Mouse (Mus musculus) limb, embryonic 15.5 days (tissue): ENCODE data around the gene Ggta1. TPM values are rescaled to one million over a fixed set of nuclear protein-coding genes. Genes with fewer than 3 reads are reported as not detected.
A peak's percentile ranks its signal among the peaks of the same experiment; 100 is the strongest.
"Not testable (repeated sequence)": the region's sequence is repeated elsewhere in the genome, so short reads cannot be mapped to it uniquely, and the experiment has no call there.

Experiments used
- ATAC-seq: fragments of 200-750 bp; cut with Nextera tagmentation; 2 replicates; pipeline ENCODE4 v1.8.0; 2017; ENCODE audit warnings: low read depth, moderate TSS enrichment; ENCODE audit not compliant: insufficient number of reproducible peaks, low FRiP score, low TSS enrichment
- H3K27ac ChIP-seq: fragments of 300-500 bp; sonication (generic); 2 replicates; pipeline ENCODE4 v1.5.1; 2015; ENCODE audit warnings: moderate library complexity, mild to moderate bottlenecking, inconsistent platforms
- H3K27me3 ChIP-seq: fragments of 300-500 bp; sonication (generic); 2 replicates; pipeline ENCODE4 v1.6.1; 2015; ENCODE audit warnings: inconsistent platforms
- H3K36me3 ChIP-seq: fragments of 300-500 bp; sonication (generic); 2 replicates; pipeline ENCODE4 v1.6.1; 2015; ENCODE audit warnings: inconsistent platforms
- H3K4me1 ChIP-seq: fragments of 300-500 bp; sonication (generic); 2 replicates; pipeline ENCODE4 v1.6.1; 2015; ENCODE audit warnings: inconsistent platforms
- H3K4me2 ChIP-seq: fragments of 300-500 bp; sonication (generic); 2 replicates; pipeline ENCODE4 v1.6.1; 2015; ENCODE audit warnings: mild to moderate bottlenecking, inconsistent platforms
- H3K4me3 ChIP-seq: fragments of 300-500 bp; sonication (generic); 2 replicates; pipeline ENCODE4 v1.5.1; 2015; ENCODE audit warnings: mild to moderate bottlenecking, inconsistent platforms
- H3K9ac ChIP-seq: fragments of 300-500 bp; sonication (generic); 2 replicates; pipeline ENCODE4 v1.6.1; 2015; ENCODE audit warnings: inconsistent platforms
- H3K9me3 ChIP-seq: fragments of 300-500 bp; sonication (generic); 2 replicates; pipeline ENCODE4 v1.6.1; 2016; ENCODE audit warnings: inconsistent platforms
- WGBS: fragments of 180-500 bp; shearing (Covaris S2); methylation state at CpG from one replicate; pipeline ENCODE4 v1.1.7; 2015; 5-methylcytosine and 5-hydroxymethylcytosine counted together
- polyA plus RNA-seq: library from polyadenylated mRNA; unstranded; fragments of >200 nt; fragmentation: Nextera tagmentation; extraction: Ambion mirVana; gene quantifications from 2 replicates; pipeline ENCODE4 v1.2.1, GENCODE M21; 2015

Gene Ggta1
- polyA plus RNA-seq, 1 experiment from 2014 or later, result 34.2 TPM

- Histone ChIP-seq H3K9me3 (no peaks in the 10 kb centered on the region), H3K36me3 (no peaks in the 10 kb centered on the region), H3K27ac (no peak overlapping the region), H3K27me3 (no peaks in the 10 kb centered on the region), H3K4me3 (no peak overlapping the region), H3K9ac (no peak overlapping the region), H3K4me1 (peaks cover 34% of the 10 kb centered on the region), H3K4me2 (no peak overlapping the region)
- ATAC-seq, result no peak
Measured at GRCm38 (mm10) chr2:35465677-35466076, 2.6 kb upstream of the Ggta1 start.

GRCm38 (mm10) chr2:35464548-35464947, 1.5 kb upstream of the Ggta1 start:
- Histone ChIP-seq H3K36me3 (no peaks in the 10 kb centered on the region), H3K27me3 (no peaks in the 10 kb centered on the region), H3K27ac (peak overlapping the region; percentile 64; the same call in 1 of the 2 replicates), H3K4me3 (no peak overlapping the region), H3K4me2 (no peak overlapping the region), H3K4me1 (peaks cover 40% of the 10 kb centered on the region), H3K9ac (no peak overlapping the region), H3K9me3 (no peaks in the 10 kb centered on the region)
- ATAC-seq, result no peak
- WGBS, result 76% methylated on average over 3 of the region's 3 CpGs

- Histone ChIP-seq H3K36me3 (no peaks in the 10 kb centered on the region), H3K27ac (peak overlapping the region; percentile 64), H3K4me1 (peaks cover 40% of the 10 kb centered on the region), H3K9ac (no peak overlapping the region), H3K27me3 (no peaks in the 10 kb centered on the region), H3K4me3 (no peak overlapping the region), H3K4me2 (peak overlapping the region; percentile 87; the same call in 1 of the 2 replicates), H3K9me3 (no peaks in the 10 kb centered on the region)
- ATAC-seq, result no peak
- WGBS, result 46% methylated on average over 7 of the region's 7 CpGs
Measured at GRCm38 (mm10) chr2:35464089-35464534, 1.1 kb upstream of the Ggta1 start.

GRCm38 (mm10) chr2:35463372-35464088, 499 bp upstream of the Ggta1 start:
- peaks cover 40% of the 10 kb centered on the region for H3K4me1 ChIP-seq
- no peaks in the 10 kb centered on the region for H3K9me3 ChIP-seq
- no peaks in the 10 kb centered on the region for H3K36me3 ChIP-seq
- peak overlapping the region; percentile 87 for H3K4me2 ChIP-seq
- peak; percentile 74; the same call in 1 of the 2 replicates for ATAC-seq
- peak overlapping the region; percentile 19; the same call in 1 of the 2 replicates for H3K4me3 ChIP-seq
- no peaks in the 10 kb centered on the region for H3K27me3 ChIP-seq
- no peak overlapping the region for H3K9ac ChIP-seq
- 7% methylated on average over 19 of the region's 19 CpGs for WGBS
- H3K27ac ChIP-seq, result peak overlapping the region; percentile 64

GRCm38 (mm10) chr2:35461971-35462787, 852 bp downstream of the Ggta1 start:
- no peaks in the 10 kb centered on the region for H3K9me3 ChIP-seq
- no peaks in the 10 kb centered on the region for H3K27me3 ChIP-seq
- peak overlapping the region; percentile 76 for H3K27ac ChIP-seq
- 0 out of 2 replicates have a peak, but pooled peaks have one; percentile 23 for ATAC-seq
- no peaks in the 10 kb centered on the region for H3K36me3 ChIP-seq
- peak overlapping the region; percentile 87 for H3K4me2 ChIP-seq
- H3K9ac ChIP-seq, result peak overlapping the region; percentile 68
- WGBS, result 1% methylated on average over 51 of the region's 52 CpGs
- H3K4me3 ChIP-seq, result peak overlapping the region; percentile 53
- H3K4me1 ChIP-seq, result peaks cover 40% of the 10 kb centered on the region

GRCm38 (mm10) chr2:35461131-35461947, 1.7 kb downstream of the Ggta1 start:
- Histone ChIP-seq H3K4me2 (peak overlapping the region; percentile 87), H3K27ac (peak overlapping the region; percentile 76), H3K27me3 (no peaks in the 10 kb centered on the region), H3K36me3 (no peaks in the 10 kb centered on the region), H3K4me1 (peaks cover 40% of the 10 kb centered on the region), H3K4me3 (peak overlapping the region; percentile 53), H3K9ac (0 out of 2 replicates have a peak overlapping the region, but pooled peaks have one; percentile 26), H3K9me3 (no peaks in the 10 kb centered on the region)
- 0 out of 2 replicates have a peak, but pooled peaks have one; percentile 30 for ATAC-seq
- WGBS, result 5% methylated on average over 20 of the region's 20 CpGs

- peaks cover 40% of the 10 kb centered on the region for H3K4me1 ChIP-seq
- 33% methylated on average over 6 of the region's 6 CpGs for WGBS
- no peak for ATAC-seq
- H3K4me3 ChIP-seq, result peak overlapping the region; percentile 53
- 0 out of 2 replicates have a peak overlapping the region, but pooled peaks have one; percentile 26 for H3K9ac ChIP-seq
- peak overlapping the region; percentile 87 for H3K4me2 ChIP-seq
- H3K27me3 ChIP-seq, result no peaks in the 10 kb centered on the region
- no peaks in the 10 kb centered on the region for H3K9me3 ChIP-seq
- H3K27ac ChIP-seq, result peak overlapping the region; percentile 76
- H3K36me3 ChIP-seq, result no peaks in the 10 kb centered on the region
Measured at GRCm38 (mm10) chr2:35460378-35460880, 2.6 kb downstream of the Ggta1 start.

GRCm38 (mm10) chr2:35459316-35459715, 3.7 kb downstream of the Ggta1 start:
- H3K36me3 ChIP-seq, result no peaks in the 10 kb centered on the region

GRCm38 (mm10) chr2:35458421-35458820, 4.6 kb downstream of the Ggta1 start:
- Histone ChIP-seq H3K4me1 (peaks cover 29% of the 10 kb centered on the region), H3K4me2 (no peak overlapping the region), H3K27me3 (no peaks in the 10 kb centered on the region), H3K36me3 (no peaks in the 10 kb centered on the region), H3K9ac (no peak overlapping the region), H3K9me3 (no peaks in the 10 kb centered on the region), H3K27ac (no peak overlapping the region), H3K4me3 (no peak overlapping the region)
- ATAC-seq, result no peak
- WGBS, result 86% methylated on average over 4 of the region's 4 CpGs

More at GRCm38 (mm10) chr2:35459316-35459715, 3.7 kb downstream of the Ggta1 start:
- no peaks in the 10 kb centered on the region for H3K27me3 ChIP-seq
- H3K4me2 ChIP-seq, result no peak overlapping the region
- no peak overlapping the region for H3K9ac ChIP-seq
- H3K9me3 ChIP-seq, result no peaks in the 10 kb centered on the region
- ATAC-seq, result no peak
- peaks cover 38% of the 10 kb centered on the region for H3K4me1 ChIP-seq
- no peak overlapping the region for H3K4me3 ChIP-seq
- no peak overlapping the region for H3K27ac ChIP-seq

- 67% methylated on average over 3 of the region's 3 CpGs for WGBS
- H3K4me3 ChIP-seq, result no peak overlapping the region
- H3K9me3 ChIP-seq, result no peaks in the 10 kb centered on the region
- no peak overlapping the region for H3K27ac ChIP-seq
- no peak for ATAC-seq
- H3K4me2 ChIP-seq, result no peak overlapping the region
- H3K4me1 ChIP-seq, result peaks cover 9% of the 10 kb centered on the region; the same call in 1 of the 2 replicates
- H3K36me3 ChIP-seq, result no peaks in the 10 kb centered on the region
- H3K27me3 ChIP-seq, result no peaks in the 10 kb centered on the region
- no peak overlapping the region for H3K9ac ChIP-seq
Measured at GRCm38 (mm10) chr2:35453736-35454135, 9.3 kb downstream of the Ggta1 start.

- H3K27me3 ChIP-seq, H3K9me3 ChIP-seq, H3K9ac ChIP-seq, H3K27ac ChIP-seq, H3K4me2 ChIP-seq, H3K4me3 ChIP-seq, ATAC-seq, H3K36me3 ChIP-seq: not testable (repeated sequence)
- peaks cover 19% of the 10 kb centered on the region for H3K4me1 ChIP-seq
- WGBS, result 93% methylated on average over 6 of the region's 6 CpGs
Measured at GRCm38 (mm10) chr2:35452695-35453094, 10.3 kb downstream of the Ggta1 start.
